Mouse (Mus musculus): ENCODE results near the gene 5830473C10Rik.

Gene 5830473C10Rik

DNA sequence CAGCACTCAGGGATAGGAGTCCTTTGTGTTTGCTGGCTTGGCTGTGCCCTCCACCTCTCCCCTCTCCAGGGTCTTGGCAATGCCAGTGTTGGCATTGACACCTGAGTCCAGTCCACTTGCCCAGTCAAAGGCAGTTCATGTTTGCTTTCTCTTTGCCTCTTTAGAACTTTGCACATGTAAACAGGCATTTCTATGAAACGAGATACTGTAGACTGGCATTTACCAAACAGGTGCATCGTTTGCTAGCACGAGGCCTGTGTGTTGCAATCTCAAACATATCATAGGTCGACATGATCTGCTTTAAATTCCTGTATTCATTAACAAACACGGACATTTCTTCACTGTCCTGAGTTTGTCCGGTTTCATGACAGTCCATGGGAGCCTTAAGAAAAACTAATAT, at the start of gene 5830473C10Rik:
Gene 5830473C10Rik, plus strand, starts transcription at position 365 of the 400 bp plus-strand sequence.
- in situ Hi-C loops (cut with MboI, MseI): loop anchor here in 1 of 2 experiments (10.0 kb wide), 1 partner anchor 796 kb away; no protein-coding TSS in a partner anchor

DNA sequence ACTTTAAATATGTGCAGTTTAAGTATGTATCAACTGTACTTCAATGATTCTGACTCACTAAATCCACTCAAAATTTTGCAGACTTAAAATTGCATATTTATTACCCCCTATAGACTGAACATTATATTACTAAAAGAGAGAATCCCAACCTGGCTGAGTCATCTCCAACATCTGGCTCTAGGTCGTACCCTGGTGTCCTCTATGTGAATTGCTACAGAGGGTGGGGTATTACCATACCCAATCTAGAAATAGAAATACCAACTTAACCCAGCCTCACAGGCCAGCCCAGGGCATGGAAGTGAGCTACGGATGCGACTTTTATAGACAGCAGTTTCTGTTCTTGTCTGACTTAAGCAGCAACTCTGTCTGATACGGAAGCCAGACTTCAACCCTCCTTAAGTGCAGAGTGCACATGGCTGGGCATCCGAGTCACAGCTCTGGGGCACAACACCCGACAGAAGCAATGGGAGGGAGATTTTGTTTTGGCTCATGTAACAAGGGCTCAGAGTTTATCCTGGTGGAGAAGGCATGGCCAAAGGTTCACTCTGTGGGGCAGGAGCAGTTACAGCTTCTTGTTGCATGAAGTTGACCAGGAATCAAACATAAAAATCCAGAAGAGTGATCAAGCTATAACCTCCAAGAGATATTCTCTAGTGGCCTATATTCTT, 48.5 kb upstream of the 5830473C10Rik start:
- in situ Hi-C loops (cut with MboI, MseI): loop anchor here in 1 of 2 experiments (25.0 kb wide), 1 partner anchor 1725 kb away; no protein-coding TSS in a partner anchor

DNA sequence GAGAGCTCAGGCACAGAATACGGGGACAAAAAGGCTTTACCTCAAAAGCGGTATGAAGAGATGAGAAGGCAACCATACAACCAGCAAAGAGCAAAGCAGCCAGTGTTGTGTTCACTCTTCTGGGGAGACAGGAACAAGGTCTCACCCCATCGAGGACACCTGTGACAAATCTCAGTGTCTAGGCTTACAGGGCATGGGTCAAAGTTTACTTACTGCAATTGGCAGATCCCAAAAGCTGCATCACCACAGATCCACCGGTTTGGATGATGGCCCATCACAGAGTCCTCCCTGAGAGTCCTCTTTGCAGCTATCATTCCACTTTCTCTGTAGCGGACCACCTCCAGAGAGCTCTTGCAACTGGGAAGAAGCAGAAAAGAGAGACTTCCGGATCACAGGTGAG, 45.3 kb upstream of the 5830473C10Rik start:
- in situ Hi-C loops (cut with MboI, MseI): loop anchor here in 1 of 2 experiments (25.0 kb wide), 1 partner anchor 1728 kb away; no protein-coding TSS in a partner anchor

DNA sequence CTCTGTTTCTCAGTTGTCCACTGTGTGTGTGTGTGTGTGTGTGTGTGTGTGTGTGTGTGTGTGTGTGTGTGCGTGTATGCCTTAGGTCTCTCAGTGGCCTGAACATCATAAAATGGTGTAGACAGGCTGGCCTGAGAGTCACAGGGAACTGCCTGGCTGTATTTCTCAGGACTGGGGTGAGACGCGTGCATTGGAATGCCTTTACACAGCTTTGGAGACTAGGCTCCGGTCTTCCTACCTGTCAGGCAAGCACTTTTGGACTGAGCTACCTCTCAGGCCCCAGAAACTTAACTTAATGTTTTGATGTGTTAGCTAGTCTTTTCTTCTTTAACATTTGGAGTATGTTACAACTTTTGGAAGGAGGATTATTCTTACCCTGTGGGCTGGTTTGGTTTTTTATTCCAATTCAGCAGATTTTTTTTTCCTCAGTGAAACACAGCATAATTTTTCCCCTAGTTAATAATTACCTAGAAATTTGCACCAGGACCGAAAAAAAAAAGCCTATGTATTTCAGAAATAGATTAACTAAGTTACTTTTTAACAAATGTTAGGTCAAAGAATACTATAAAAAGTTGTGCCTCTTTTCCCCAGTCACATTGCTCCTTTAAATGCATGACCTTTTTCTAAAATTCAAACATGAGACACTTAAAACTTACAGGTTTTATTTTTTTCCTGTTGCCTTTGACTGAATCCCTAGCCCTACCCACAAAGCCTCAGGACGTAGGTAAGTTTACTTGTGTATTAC, 42.4 kb upstream of the 5830473C10Rik start, which contains the start of gene Afm:
Gene Afm, plus strand, starts transcription at position 577 of the 745 bp plus-strand sequence.
- in situ Hi-C loops (cut with MboI, MseI): loop anchor here in 1 of 2 experiments (25.0 kb wide), 1 partner anchor 1731 kb away; no protein-coding TSS in a partner anchor

DNA sequence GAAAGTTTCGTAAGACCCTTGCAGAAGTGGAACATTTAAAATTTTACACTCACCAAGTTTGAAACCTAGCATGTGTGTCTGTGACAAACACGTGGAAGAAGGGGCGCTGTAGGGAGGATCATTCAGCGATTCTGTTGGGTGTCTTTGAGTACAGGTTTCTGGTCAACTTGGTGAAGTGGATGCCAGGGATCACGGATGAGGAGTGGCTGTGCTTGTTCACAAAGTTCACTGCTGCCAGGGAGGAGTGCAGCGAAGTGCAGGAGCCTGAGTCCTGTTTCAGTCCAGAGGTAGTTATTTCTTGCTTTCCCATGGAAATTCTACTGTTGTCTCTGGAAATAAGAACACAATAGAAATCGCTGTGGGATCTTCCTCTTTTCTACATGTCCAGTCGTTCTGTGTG, 9.7 kb upstream of the 5830473C10Rik start:
- in situ Hi-C loops (cut with MboI, MseI): no loop called here

DNA sequence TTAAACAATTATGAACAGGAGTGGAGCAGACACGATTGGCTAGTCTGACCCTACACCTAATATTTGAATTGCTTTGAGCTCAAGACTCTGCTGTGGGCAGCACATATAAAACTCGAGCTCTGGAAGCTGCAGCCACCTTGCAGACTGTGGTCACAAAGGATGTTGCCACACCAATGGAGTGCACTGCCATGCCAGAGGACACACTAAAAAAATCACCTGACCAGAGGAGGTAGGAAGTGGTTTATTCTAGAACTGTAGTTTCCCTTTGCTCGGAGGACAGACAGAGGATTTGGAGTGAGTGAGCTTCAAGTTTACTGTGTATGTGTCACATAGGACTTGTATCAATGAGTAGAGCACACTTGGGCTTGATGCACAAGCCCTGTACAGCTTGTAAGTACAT, 4.9 kb upstream of the 5830473C10Rik start:
- in situ Hi-C loops (cut with MboI, MseI): no loop called here

DNA sequence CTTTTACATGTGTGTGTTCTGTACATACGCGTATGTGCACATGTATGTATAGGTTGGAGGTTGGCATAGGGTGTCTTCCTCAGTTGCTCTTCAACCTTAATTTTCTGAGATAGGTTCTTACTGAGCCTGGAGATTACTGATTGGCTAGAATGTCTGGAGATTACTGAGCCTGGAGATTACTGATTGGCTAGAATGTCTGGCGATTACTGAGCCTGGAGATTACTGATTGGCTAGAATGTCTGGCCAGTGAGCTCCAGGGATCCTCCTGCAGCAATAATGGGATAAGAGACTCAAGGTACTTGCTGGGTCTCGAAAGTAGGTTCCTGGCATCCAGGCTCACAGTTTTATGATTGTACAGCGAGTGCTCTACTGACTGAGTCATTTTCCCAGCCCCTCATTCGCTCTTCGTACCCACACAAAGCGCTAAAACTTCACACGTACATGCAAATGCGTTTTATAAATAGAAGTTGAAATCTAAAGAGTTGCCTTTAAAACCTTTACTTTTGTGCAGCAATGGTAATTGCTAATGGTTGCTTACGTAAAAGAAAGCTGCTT, 891 bp downstream of the 5830473C10Rik start:
- in situ Hi-C loops (cut with MboI, MseI): loop anchor here in 1 of 2 experiments (10.0 kb wide), 1 partner anchor 797 kb away; no protein-coding TSS in a partner anchor

DNA sequence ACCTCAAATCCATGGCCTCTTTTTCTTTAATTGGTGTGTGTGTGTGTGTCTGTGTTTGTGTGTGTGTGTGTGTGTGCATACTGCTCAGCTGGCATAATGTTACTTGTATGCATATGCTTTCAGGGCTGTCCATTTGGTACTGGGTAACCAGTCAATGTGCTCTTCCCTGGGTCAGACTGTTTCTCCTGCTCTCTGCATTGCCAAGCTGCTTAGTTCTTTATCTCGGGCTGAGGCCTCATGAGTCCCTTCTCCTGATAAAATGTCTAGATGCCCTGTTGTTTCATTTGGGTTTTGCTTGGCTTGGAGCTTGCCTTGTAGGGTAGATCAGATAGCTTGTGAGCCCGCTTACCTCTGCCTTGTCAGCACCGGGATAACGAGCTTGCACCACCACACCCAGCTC, 2.0 kb downstream of the 5830473C10Rik start:
- in situ Hi-C loops (cut with MboI, MseI): loop anchor here in 1 of 2 experiments (10.0 kb wide), 1 partner anchor 798 kb away; no protein-coding TSS in a partner anchor

DNA sequence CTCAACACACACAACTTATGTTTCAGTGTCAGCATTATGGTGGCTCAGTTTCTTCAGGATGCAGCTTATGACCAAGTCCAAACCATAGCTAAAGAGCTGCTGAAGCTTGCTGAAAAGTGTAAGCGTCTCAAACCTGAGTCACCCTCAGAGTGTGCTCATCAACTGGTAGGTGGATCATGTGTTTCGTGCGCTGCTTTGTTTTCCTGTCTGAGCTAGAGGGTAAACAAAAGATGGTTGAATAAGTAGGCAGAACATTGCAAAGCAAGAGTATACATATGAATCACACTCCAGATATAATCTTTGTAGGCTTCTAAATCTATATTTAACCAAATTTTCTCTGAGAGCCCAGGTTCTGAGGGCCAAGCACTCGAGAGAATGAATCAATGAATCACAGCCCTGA, 3.3 kb downstream of the 5830473C10Rik start:
- in situ Hi-C loops (cut with MboI, MseI): loop anchor here in 1 of 2 experiments (10.0 kb wide), 1 partner anchor 799 kb away; no protein-coding TSS in a partner anchor

DNA sequence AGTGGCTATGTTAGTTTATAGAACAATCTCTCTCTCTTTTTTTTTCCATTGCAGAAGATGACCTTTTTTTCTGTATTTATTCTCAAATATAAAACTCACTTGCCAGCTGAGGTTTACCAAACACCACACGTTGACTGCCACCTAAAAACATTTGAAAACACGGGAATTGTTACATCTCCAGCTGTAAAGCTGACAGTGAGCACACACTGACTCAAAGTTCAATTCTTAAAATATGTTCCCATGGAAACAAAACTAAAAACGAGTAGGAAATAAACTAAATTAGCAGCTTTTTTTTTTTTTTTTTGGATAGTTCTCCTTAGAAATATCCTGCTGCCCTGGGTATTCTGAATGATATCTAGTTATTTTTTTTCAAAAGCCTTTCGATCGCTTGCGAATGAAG, 4.3 kb downstream of the 5830473C10Rik start:
- in situ Hi-C loops (cut with MboI, MseI): loop anchor here in 1 of 2 experiments (10.0 kb wide), 1 partner anchor 800 kb away; no protein-coding TSS in a partner anchor

DNA sequence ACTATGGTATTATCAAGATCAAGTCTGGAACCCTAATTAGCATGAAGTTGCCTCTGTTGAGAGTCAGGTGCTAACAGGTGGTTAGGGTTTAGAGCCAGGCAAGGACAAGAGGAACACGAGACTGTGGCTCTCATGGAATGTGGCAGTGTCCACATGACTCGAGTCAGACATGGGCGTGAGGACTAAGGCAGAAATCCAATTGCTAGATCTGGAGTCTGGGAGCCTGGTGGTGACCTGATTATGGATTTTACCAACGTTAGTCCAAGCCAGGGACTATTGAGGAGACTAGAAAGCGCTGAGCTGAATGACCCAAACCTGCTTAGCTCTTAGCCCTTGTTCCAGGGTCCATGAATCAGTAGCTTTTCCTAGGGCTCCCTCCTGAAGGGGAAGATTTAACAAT, 6.9 kb downstream of the 5830473C10Rik start:
- in situ Hi-C loops (cut with MboI, MseI): loop anchor here in 1 of 2 experiments (10.0 kb wide), 1 partner anchor 803 kb away; no protein-coding TSS in a partner anchor

DNA sequence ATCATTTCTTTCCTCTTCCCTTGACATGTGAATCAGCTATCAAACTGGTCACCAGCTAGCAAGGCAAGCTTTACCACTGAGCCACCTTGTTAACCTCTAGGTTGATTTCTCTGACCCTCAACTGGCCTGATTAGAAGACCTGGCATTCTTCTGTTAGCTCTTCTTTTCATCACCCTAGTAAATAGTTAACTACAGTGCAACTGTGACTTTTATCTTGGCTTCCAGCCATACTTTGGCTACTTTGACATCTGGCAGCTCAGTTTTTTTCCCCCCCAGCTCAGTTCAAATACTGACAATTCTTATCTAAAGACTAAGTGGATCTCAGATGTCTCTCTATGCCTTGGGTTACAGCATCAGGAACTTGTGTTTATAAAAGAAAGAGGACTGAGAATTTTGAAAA, 7.4 kb downstream of the 5830473C10Rik start:
- in situ Hi-C loops (cut with MboI, MseI): loop anchor here in 1 of 2 experiments (10.0 kb wide), 1 partner anchor 804 kb away; no protein-coding TSS in a partner anchor

DNA sequence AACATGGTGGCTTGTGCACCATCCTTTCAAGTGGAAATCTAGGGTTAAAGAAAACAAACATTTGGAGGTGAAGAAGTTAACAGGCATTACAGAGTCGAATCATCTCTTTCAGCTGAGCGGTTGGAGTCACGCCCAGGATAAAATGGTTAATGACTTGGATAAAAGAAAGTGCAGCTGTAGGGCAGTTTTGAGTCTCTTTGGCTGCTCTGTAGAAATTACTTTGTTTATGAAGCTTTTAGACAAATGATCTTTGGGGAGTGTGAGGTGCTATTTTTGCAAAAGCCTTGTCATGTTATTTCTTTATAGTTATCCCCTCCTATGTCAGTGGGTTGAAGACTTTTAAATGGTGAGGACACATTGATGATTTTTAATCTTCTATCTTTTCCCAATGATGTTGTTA, 10.3 kb downstream of the 5830473C10Rik start:
- in situ Hi-C loops (cut with MboI, MseI): loop anchor here in 1 of 2 experiments (10.0 kb wide), 1 partner anchor 1186 kb away; no protein-coding TSS in a partner anchor

DNA sequence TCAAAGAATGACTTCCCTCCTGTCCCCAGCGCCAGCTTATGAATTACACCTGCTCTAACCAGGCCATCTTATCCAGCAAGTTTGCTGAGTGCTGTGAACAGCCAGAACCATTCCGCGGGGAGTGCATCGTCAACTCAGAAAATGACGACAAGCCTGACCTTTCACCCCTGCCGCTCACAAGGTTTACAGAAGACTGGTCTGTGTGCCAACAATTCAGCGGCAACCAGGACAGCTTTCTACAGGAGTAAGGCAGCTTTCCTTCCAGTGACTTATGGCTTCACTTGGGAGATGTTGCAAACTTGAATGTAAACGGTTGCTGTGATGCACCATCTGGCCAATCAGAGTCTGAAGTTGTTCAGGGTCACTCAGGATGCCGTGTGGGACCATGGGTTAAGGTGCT, 16.8 kb downstream of the 5830473C10Rik start:
- in situ Hi-C loops (cut with MboI, MseI): loop anchor here in 1 of 2 experiments (10.0 kb wide), 1 partner anchor 1193 kb away; no protein-coding TSS in a partner anchor

DNA sequence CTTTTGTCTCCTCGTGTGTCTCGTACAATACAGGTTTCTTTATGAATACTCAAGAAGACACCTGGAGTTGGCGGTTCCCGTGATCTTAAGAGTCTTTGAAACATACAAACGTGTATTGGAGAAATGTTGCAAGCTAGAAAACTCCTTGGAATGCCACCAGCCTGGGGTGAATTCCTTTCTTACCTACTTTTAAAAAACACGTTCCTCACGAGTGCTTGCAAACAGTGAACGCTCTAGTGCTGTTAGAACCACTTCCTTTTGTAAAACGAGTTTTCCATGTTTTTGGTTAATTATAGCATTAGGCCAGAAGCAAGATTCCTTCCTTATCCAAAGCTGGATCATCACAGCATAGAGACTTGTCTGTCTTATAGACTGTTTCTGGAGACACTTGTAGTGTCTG, 18.6 kb downstream of the 5830473C10Rik start:
- in situ Hi-C loops (cut with MboI, MseI): loop anchor here in 1 of 2 experiments (10.0 kb wide), 1 partner anchor 1195 kb away; no protein-coding TSS in a partner anchor

DNA sequence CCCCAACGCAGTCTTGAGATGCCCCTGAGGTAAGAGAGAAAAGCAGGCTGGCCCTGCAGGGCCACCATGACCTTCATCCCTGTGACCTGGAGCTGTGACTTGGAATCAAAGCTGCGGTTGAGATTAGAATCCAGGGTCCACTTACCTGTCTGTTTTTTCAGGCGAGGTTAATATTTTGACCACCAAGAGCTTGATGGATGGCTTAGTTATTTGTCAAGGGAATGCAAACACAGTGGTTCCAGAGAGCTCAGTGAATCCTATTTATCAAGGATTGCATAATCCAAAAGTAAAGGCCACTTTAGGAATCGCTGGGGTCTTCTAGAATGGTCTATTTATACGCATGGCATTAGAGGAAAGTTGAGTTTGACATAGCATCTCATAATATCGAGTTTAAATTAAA, 21.3 kb downstream of the 5830473C10Rik start:
- in situ Hi-C loops (cut with MboI, MseI): loop anchor here in 1 of 2 experiments (10.0 kb wide), 1 partner anchor 377 kb away; no protein-coding TSS in a partner anchor

DNA sequence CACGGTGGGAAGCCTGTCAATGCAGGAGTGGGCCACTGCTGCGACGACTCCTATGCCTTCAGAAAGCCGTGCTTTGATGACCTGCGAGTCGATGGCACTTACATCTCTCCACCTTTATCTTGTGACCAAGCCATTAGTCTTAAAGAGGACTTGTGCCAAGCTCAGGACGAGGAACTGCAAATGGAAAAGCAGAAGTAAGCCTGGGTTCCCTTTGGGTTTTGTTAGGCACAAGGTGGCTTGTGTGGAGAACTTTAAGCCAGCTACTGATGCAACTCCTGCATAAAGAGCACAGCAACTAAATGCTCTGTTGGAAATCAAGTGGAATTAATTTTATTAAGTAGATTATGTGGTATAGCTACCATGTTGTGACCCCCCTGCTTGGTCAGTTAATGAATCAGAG, 23.9 kb downstream of the 5830473C10Rik start:
- in situ Hi-C loops (cut with MboI, MseI): loop anchor here in 1 of 2 experiments (10.0 kb wide), 1 partner anchor 380 kb away; no protein-coding TSS in a partner anchor

DNA sequence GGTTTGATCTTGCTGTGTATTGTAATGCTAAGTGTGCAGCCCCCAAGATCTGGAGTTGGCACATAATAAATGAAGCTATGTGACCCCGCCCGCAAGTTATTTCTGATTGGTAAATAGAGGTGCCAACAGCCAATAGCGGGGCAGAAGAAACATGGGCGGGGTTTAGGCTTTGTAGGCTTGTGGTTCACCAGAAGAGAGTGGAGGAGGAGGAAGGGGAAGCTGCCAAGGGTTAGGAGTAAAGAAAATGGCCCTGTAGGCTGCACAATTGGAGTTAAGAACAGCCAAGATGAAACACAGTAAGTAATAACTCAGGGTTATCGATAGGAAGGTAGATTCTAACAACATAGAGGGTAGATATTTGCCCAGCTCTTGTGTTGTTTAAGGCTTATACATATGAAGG, 25.6 kb downstream of the 5830473C10Rik start:
- in situ Hi-C loops (cut with MboI, MseI): loop anchor here in 1 of 2 experiments (10.0 kb wide), 1 partner anchor 382 kb away; no protein-coding TSS in a partner anchor

DNA sequence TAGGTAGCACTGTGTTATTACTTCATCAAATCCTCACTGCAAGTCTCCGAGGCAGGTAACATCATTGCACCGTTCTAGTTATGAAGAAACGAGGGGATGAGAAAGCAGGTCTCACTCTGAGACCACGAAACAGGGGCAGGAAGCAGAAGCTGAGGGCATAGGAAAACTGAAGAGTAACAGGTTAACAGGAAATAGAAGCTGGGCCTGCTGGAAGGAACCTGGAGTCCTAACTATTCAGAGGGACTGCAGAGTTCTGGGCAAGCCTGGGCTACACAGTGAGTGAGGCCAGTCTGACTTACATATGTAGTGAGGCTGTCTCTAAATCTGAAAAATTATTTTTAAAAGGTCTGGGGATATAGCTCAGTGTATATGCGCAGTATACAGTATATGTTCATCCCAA, 27.2 kb downstream of the 5830473C10Rik start:
- in situ Hi-C loops (cut with MboI, MseI): loop anchor here in 1 of 2 experiments (10.0 kb wide), 1 partner anchor 383 kb away; no protein-coding TSS in a partner anchor

DNA sequence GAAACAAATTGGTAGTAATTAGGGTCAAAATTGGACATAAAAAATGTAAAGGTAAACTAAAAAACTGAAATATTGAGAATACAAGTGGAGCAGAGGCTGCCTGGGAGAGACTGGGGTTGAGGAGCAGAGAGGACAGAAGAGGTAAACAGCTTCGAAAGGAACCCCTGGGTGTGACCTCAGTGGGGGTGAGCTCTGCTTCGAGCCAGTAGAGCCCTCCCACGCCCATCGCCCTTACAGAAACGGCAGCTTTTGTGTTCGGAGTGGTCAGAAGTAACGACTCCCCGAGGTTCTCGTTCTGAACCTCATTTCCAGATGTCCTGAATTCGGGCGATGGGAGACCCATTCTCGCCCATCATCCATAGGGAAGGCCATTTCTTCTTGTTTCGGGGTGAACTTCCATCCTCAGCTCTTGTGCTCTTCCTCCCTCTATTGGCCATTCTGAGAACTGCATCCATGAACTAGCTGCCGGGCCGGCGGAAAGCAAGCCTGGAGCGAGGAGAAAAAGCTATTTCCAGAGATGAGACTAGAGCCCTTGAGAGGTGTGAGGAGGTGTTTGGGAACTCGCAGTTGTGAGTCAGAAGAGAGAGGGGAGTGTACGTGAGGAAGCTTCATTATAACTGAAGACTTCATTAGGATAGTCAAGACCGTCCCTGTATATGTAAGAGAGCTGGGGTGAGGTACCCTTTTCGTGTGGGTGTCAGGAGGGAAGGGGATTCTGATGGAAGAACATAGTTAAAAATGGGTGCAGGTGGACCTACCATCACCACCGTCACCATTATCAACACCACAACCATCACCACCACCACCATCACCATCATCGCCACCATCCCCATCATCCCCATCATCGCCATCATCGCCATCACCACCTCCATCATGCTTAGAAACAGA, 28.0 kb downstream of the 5830473C10Rik start:
- in situ Hi-C loops (cut with MboI, MseI): loop anchor here in 1 of 2 experiments (10.0 kb wide), 1 partner anchor 384 kb away; no protein-coding TSS in a partner anchor

Measured in T-helper 17 cell (primary cell).